Mouse (Mus musculus): ENCODE measurements around the gene Scrn2. TPM values are rescaled to one million over a fixed set of nuclear protein-coding genes. Genes with fewer than 3 reads are reported as not detected.

The Scrn2 gene
- polyA plus RNA-seq, 1 experiment from 2014 or later: 15.4 TPM

DNA sequence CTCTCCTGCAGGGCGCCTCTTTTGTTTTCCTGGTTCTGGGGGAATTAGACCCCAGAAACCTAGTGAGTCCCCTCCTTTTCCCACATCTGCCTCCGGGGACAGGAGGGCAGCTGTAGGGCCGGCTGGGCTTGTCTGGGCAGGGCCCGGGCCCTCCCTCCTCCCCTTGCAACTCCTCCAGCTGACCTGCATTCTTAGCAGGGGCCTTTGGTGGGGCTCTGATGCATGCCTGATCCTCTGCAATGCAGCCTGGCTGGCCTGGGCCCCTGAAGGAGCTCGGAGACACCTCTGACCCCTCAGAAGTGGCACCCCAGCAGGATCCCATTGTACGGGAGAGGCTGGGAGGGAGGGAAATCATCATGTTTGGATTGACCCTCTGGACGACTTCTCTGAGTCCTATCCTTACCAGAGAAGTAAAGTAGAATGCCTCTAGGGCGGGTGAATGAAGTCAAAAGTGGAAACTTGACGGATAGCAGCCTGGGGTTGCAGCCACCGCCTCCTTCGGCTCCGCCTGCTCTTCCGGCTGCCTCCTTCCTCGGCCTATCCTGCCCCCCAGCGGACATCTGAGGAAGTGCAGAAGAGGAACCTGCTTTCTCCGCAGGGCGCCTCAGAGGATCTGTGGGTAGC is 3.9 kb upstream of the Scrn2 start:
- Histone ChIP-seq H3K27ac (ENCODE audit: low read depth, low read length) (no peak overlapping the region), H3K9me3 (replicated peaks; ENCODE audit: control insufficient read depth, low read length) (no peaks in the 10 kb centered on the region), H3K9ac (ENCODE audit: low read length) (peak overlapping the region; percentile 49; the same call in 1 of the 2 replicates), H3K4me3 (ENCODE audit: low read depth, low read length) (peak overlapping the region; percentile 16), H3K4me1 (ENCODE audit: control insufficient read depth, insufficient read depth, low read length) (peaks cover 10% of the 10 kb centered on the region), H3K27me3 (replicated peaks; ENCODE audit: control insufficient read depth, insufficient read depth, low read length) (peaks cover 38% of the 10 kb centered on the region), H3K36me3 (ENCODE audit: control insufficient read depth, insufficient read depth, low read length) (no peaks in the 10 kb centered on the region), H3K4me2 (ENCODE audit: low read length) (peak overlapping the region; percentile 42)
- DNase-seq (ENCODE audit: low spot score) (peak; percentile 90), ATAC-seq (peak; percentile 33)
- WGBS: 1% methylated on average over 17 of the region's 17 CpGs

DNA sequence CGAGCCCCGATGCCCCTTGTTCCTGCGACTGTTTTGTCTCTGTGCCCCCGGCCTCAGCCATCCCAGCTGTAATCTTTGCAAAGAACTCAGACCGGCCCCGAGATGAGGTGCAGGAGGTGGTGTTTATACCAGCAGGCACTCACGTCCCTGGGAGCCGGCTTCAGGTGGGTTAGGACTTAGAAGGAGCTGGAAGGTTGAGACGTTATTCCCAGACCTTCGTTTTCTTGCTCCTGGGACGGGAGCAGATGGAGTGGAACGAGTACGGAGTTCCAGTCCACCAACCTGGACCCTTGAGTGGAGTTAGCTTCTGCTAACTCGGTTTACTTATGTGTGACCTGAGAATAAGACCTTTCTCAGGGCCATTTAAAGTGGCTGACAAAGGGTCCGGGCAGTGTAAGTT is 688 bp downstream of the Scrn2 start:
- Histone ChIP-seq H3K4me2 (ENCODE audit: low read length) (peak overlapping the region; percentile 66), H3K36me3 (ENCODE audit: control insufficient read depth, insufficient read depth, low read length) (no peaks in the 10 kb centered on the region), H3K27me3 (replicated peaks; ENCODE audit: control insufficient read depth, insufficient read depth, low read length) (no peaks in the 10 kb centered on the region), H3K4me3 (ENCODE audit: low read depth, low read length) (peak overlapping the region; percentile 52), H3K9ac (ENCODE audit: low read length) (peak overlapping the region; percentile 74), H3K27ac (ENCODE audit: low read depth, low read length) (no peak overlapping the region), H3K9me3 (replicated peaks; ENCODE audit: control insufficient read depth, low read length) (no peaks in the 10 kb centered on the region), H3K4me1 (ENCODE audit: control insufficient read depth, insufficient read depth, low read length) (peaks cover 7% of the 10 kb centered on the region)
- no peak for ATAC-seq
- DNase-seq (ENCODE audit: low spot score): no peak
- WGBS: 17% methylated on average over 15 of the region's 15 CpGs

DNA sequence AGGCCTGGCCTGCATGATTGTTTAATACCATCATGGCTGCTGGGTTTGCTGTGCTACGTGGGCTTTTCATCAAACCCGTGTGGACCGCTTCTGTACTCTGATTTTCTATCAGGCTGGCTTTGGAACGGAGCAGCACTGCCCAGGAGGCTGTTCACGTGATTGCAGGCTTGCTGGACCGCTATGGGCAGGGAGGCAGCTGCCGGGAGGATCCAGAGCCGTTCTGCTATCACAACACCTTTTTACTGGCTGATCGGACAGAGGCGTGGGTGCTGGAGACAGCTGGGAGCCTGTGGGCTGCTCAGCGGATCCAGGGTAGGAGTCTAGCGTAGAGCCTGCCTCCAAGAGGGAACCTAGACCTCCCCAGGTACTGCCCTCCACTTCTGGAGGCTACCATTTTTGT is 2.2 kb downstream of the Scrn2 start:
- no peaks in the 10 kb centered on the region for H3K27me3 ChIP-seq (replicated peaks; ENCODE audit: control insufficient read depth, insufficient read depth, low read length)
- 85% methylated on average over 12 of the region's 12 CpGs for WGBS
- no peaks in the 10 kb centered on the region for H3K36me3 ChIP-seq (ENCODE audit: control insufficient read depth, insufficient read depth, low read length)
- H3K4me1 ChIP-seq (ENCODE audit: control insufficient read depth, insufficient read depth, low read length): peaks cover 7% of the 10 kb centered on the region
- no peak for ATAC-seq
- no peak overlapping the region for H3K27ac ChIP-seq (ENCODE audit: low read depth, low read length)
- DNase-seq (ENCODE audit: low spot score): no peak
- no peaks in the 10 kb centered on the region for H3K9me3 ChIP-seq (replicated peaks; ENCODE audit: control insufficient read depth, low read length)
- H3K4me2 ChIP-seq (ENCODE audit: low read length): no peak overlapping the region
- H3K4me3 ChIP-seq (ENCODE audit: low read depth, low read length): no peak overlapping the region
- H3K9ac ChIP-seq (ENCODE audit: low read length): no peak overlapping the region

GRCm38 (mm10) chr11:97032499-97032898 is 2.8 kb downstream of the Scrn2 start:
- no peak for DNase-seq (ENCODE audit: low spot score)
- H3K9ac ChIP-seq (ENCODE audit: low read length): no peak overlapping the region

DNA sequence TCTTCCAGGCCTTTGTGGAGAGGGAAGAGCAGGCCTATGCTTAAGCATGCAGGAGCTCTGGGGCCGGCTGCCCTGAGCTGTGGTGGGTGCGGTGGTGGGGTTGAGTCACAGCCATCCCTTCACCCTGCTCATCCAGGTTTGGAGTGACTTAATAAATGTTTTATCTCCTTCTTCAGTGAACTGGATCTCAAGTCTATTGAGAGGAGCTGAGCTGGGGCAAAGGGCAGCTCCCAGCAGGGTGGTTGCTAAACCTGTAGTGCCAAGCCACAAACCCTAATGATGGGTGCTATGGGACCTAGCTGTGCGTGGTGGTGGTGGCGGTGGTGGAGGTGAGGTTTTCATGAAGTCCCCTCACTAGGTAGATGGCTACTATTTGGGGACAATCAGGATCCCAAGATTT is 4.0 kb downstream of the Scrn2 start:
- Histone ChIP-seq H3K4me1 (ENCODE audit: control insufficient read depth, insufficient read depth, low read length) (peaks cover 7% of the 10 kb centered on the region), H3K27ac (ENCODE audit: low read depth, low read length) (no peak overlapping the region), H3K27me3 (replicated peaks; ENCODE audit: control insufficient read depth, insufficient read depth, low read length) (no peaks in the 10 kb centered on the region), H3K4me3 (ENCODE audit: low read depth, low read length) (no peak overlapping the region), H3K9ac (ENCODE audit: low read length) (no peak overlapping the region), H3K4me2 (ENCODE audit: low read length) (no peak overlapping the region), H3K9me3 (replicated peaks; ENCODE audit: control insufficient read depth, low read length) (no peaks in the 10 kb centered on the region), H3K36me3 (ENCODE audit: control insufficient read depth, insufficient read depth, low read length) (no peaks in the 10 kb centered on the region)
- no peak for DNase-seq (ENCODE audit: low spot score)
- no peak for ATAC-seq
- WGBS: 90% methylated on average over 4 of the region's 4 CpGs

More at GRCm38 (mm10) chr11:97032499-97032898, 2.8 kb downstream of the Scrn2 start:
- no peak overlapping the region for H3K4me3 ChIP-seq (ENCODE audit: low read depth, low read length)
- no peaks in the 10 kb centered on the region for H3K9me3 ChIP-seq (replicated peaks; ENCODE audit: control insufficient read depth, low read length)
- no peaks in the 10 kb centered on the region for H3K27me3 ChIP-seq (replicated peaks; ENCODE audit: control insufficient read depth, insufficient read depth, low read length)
- WGBS: 97% methylated on average over 4 of the region's 4 CpGs
- H3K27ac ChIP-seq (ENCODE audit: low read depth, low read length): no peak overlapping the region
- peaks cover 7% of the 10 kb centered on the region for H3K4me1 ChIP-seq (ENCODE audit: control insufficient read depth, insufficient read depth, low read length)
- H3K4me2 ChIP-seq (ENCODE audit: low read length): no peak overlapping the region
- ATAC-seq: no peak
- H3K36me3 ChIP-seq (ENCODE audit: control insufficient read depth, insufficient read depth, low read length): no peaks in the 10 kb centered on the region

DNA sequence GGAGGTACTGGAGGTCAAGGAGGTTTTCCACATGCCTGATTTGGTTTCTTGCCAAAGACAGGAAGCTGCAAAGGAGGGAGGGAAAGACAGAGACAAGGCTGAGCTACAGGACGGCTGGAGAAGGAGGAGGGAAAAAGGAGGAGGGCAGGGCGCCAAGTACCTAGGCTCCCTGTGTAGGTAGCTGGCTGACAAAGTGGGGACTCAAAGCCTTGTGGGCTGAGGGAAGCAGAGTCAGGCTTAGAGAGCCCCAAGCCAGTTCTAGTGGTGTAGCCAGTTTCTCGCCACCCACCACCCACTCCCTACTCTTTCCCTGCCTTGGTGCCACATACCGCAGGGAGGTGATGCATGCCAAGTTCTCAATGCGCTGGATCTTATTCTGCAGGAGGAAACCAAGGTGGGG is 6.4 kb downstream of the Scrn2 start:
- Histone ChIP-seq H3K9me3 (replicated peaks; ENCODE audit: control insufficient read depth, low read length) (no peaks in the 10 kb centered on the region), H3K4me3 (ENCODE audit: low read depth, low read length) (no peak overlapping the region), H3K36me3 (ENCODE audit: control insufficient read depth, insufficient read depth, low read length) (no peaks in the 10 kb centered on the region), H3K4me1 (ENCODE audit: control insufficient read depth, insufficient read depth, low read length) (no peaks in the 10 kb centered on the region), H3K27ac (ENCODE audit: low read depth, low read length) (no peak overlapping the region), H3K9ac (ENCODE audit: low read length) (no peak overlapping the region), H3K4me2 (ENCODE audit: low read length) (no peak overlapping the region), H3K27me3 (replicated peaks; ENCODE audit: control insufficient read depth, insufficient read depth, low read length) (no peaks in the 10 kb centered on the region)
- DNase-seq (ENCODE audit: low spot score) (no peak), ATAC-seq (no peak)
- WGBS: 81% methylated on average over 5 of the region's 5 CpGs

DNA sequence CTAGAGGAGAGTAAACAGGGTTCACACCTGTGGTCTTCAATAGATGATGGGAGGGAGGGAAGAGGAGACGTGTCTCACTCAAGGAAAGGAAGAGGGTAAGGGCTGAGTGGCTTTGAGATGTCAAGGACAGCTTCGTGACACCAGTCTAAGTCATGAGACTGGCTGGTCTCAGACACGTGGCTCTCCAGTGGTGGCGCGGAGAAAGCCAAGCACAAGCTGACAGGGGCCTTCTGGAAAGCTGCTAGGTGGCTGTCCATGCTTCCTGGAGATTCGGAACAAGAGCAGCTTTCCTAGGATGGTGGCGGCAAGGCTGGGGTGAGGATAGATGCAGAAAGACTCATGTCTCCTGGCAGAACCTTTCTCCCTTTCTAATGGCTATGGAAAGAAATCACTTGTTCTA is 9.1 kb downstream of the Scrn2 start:
- H3K36me3 ChIP-seq (ENCODE audit: control insufficient read depth, insufficient read depth, low read length): no peaks in the 10 kb centered on the region
- H3K27me3 ChIP-seq (replicated peaks; ENCODE audit: control insufficient read depth, insufficient read depth, low read length): no peaks in the 10 kb centered on the region
- no peaks in the 10 kb centered on the region for H3K9me3 ChIP-seq (replicated peaks; ENCODE audit: control insufficient read depth, low read length)
- WGBS: 71% methylated on average over 7 of the region's 7 CpGs
- H3K27ac ChIP-seq (ENCODE audit: low read depth, low read length): no peak overlapping the region
- no peak overlapping the region for H3K4me2 ChIP-seq (ENCODE audit: low read length)
- H3K9ac ChIP-seq (ENCODE audit: low read length): no peak overlapping the region
- ATAC-seq (no peak), DNase-seq (ENCODE audit: low spot score) (no peak)
- peaks cover 8% of the 10 kb centered on the region; the same call in 1 of the 2 replicates for H3K4me1 ChIP-seq (ENCODE audit: control insufficient read depth, insufficient read depth, low read length)
- no peak overlapping the region for H3K4me3 ChIP-seq (ENCODE audit: low read depth, low read length)

- peak overlapping the region; percentile 63 for H3K4me3 ChIP-seq (ENCODE audit: low read depth, low read length)
- H3K27me3 ChIP-seq (replicated peaks; ENCODE audit: control insufficient read depth, insufficient read depth, low read length): no peaks in the 10 kb centered on the region
- no peak overlapping the region for H3K27ac ChIP-seq (ENCODE audit: low read depth, low read length)
- no peak for DNase-seq (ENCODE audit: low spot score)
- WGBS: 48% methylated on average over 12 of the region's 12 CpGs
- peak overlapping the region; percentile 62 for H3K9ac ChIP-seq (ENCODE audit: low read length)
- no peaks in the 10 kb centered on the region for H3K9me3 ChIP-seq (replicated peaks; ENCODE audit: control insufficient read depth, low read length)
- no peak for ATAC-seq
- peak overlapping the region; percentile 80 for H3K4me2 ChIP-seq (ENCODE audit: low read length)
- no peaks in the 10 kb centered on the region for H3K36me3 ChIP-seq (ENCODE audit: control insufficient read depth, insufficient read depth, low read length)
- H3K4me1 ChIP-seq (ENCODE audit: control insufficient read depth, insufficient read depth, low read length): peaks cover 8% of the 10 kb centered on the region; the same call in 1 of the 2 replicates
Observed at GRCm38 (mm10) chr11:97040301-97041021, 10.7 kb downstream of the Scrn2 start.
